Mouse (Mus musculus) frontal cortex, postnatal 14 days (tissue): ENCODE measurements around the gene Il11ra1.
"Not testable (repeated sequence)": the region's sequence is repeated elsewhere in the genome, so short reads cannot be mapped to it uniquely, and the experiment has no call there.

Source experiments
- DNase-seq, 2 experiments: peaks; one replicate each; pipeline ENCODE4 v3.0.0; 2022; ENCODE audit warnings: low spot score in 2 of 2

Gene Il11ra1

GRCm38 (mm10) chr4:41679291-41679690 is 20.5 kb upstream of the Il11ra1 start:
- DNase-seq = no peak

GRCm38 (mm10) chr4:41681176-41681575 is 18.6 kb upstream of the Il11ra1 start:
- no peak for DNase-seq

GRCm38 (mm10) chr4:41681947-41682346 is 17.8 kb upstream of the Il11ra1 start:
- no peak for DNase-seq

GRCm38 (mm10) chr4:41682789-41683188 is 17.0 kb upstream of the Il11ra1 start:
- DNase-seq = no peak

GRCm38 (mm10) chr4:41683303-41683702 is 16.5 kb upstream of the Il11ra1 start:
- DNase-seq = not testable (repeated sequence)

GRCm38 (mm10) chr4:41684131-41684930 is 15.5 kb upstream of the Il11ra1 start:
- not testable (repeated sequence) for DNase-seq

GRCm38 (mm10) chr4:41684931-41685453 is 14.8 kb upstream of the Il11ra1 start:
- not testable (repeated sequence) for DNase-seq

GRCm38 (mm10) chr4:41685882-41686492 is 13.8 kb upstream of the Il11ra1 start:
- DNase-seq = not testable (repeated sequence)

- not testable (repeated sequence) for DNase-seq
Observed at GRCm38 (mm10) chr4:41688562-41688961, 11.2 kb upstream of the Il11ra1 start.

- DNase-seq = not testable (repeated sequence)
Observed at GRCm38 (mm10) chr4:41690014-41690413, 9.8 kb upstream of the Il11ra1 start.

- DNase-seq = not testable (repeated sequence)
Observed at GRCm38 (mm10) chr4:41693511-41693910, 6.3 kb upstream of the Il11ra1 start.

GRCm38 (mm10) chr4:41695800-41696199 is 4.0 kb upstream of the Il11ra1 start:
- not testable (repeated sequence) for DNase-seq

- not testable (repeated sequence) for DNase-seq
Observed at GRCm38 (mm10) chr4:41696452-41696851, 3.3 kb upstream of the Il11ra1 start.

- peak in 1 of 2 experiments; percentile 87 for DNase-seq
Observed at GRCm38 (mm10) chr4:41696930-41697841, 2.6 kb upstream of the Il11ra1 start, which contains the start of gene Cntfr. Cntfr (minus strand) TSS chr4:41697089.

- not testable (repeated sequence) for DNase-seq
Observed at GRCm38 (mm10) chr4:41698421-41699016, 1.3 kb upstream of the Il11ra1 start.

- DNase-seq = not testable (repeated sequence)
Observed at GRCm38 (mm10) chr4:41700224-41700623, 435 bp downstream of the Il11ra1 start.

GRCm38 (mm10) chr4:41702226-41702625 is 2.4 kb downstream of the Il11ra1 start:
- not testable (repeated sequence) for DNase-seq

GRCm38 (mm10) chr4:41704651-41705050 is 4.9 kb downstream of the Il11ra1 start:
- no peak for DNase-seq

GRCm38 (mm10) chr4:41705922-41706754 is 6.3 kb downstream of the Il11ra1 start:
- no peak for DNase-seq

- peak; percentile 67 to 74 for DNase-seq
Observed at GRCm38 (mm10) chr4:41707011-41707535, 7.3 kb downstream of the Il11ra1 start.
